Mouse (Mus musculus) thymus, postnatal 0 days (tissue): Measurements from ENCODE around the gene Ffar2. TPM values are rescaled to one million over a fixed set of nuclear protein-coding genes. Genes with fewer than 3 reads are reported as not detected.
"Not testable (repeated sequence)": the region's sequence is repeated elsewhere in the genome, so short reads cannot be mapped to it uniquely, and the experiment has no call there.

Experiments used
- DNase-seq: peaks from one replicate; pipeline ENCODE4 v3.0.0-alpha.2; 2015; ENCODE audit warnings: low spot score
- polyA plus RNA-seq: library from polyadenylated mRNA; unstranded; fragments of >200 nt; fragmentation: Nextera tagmentation; extraction: Ambion mirVana; gene quantifications from 2 replicates; pipeline ENCODE4 v1.2.1, GENCODE M21; 2015

Ffar2 gene
- polyA plus RNA-seq, result 0.95 and 1.5 TPM in 2 replicates

DNA sequence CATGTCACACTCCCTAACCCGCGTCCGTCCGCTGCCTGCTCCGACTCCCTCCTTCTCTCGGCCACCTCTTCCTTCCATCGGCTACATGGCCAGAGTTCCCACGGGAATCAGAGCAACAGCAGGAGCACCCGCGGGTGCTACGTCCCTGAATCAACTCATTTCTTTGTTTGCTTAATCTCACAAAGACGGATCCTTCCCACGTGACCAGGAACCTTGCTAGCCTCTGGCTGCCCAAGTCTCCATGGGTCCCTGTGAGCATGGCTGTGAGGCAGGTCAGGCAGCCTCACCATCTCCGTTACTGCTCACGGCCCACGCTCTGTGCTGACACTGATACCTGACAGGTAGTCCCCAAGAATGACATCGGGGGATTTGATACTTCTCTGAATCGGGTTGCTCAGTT, at the start of gene Ffar2:
Gene Ffar2 (minus strand): TSS at position 101 of the 400 bp plus-strand sequence.
- no peak for DNase-seq

GRCm38 (mm10) chr7:30873083-30873482, 49.5 kb upstream of the Ffar2 start:
- peak; percentile 30 for DNase-seq

DNA sequence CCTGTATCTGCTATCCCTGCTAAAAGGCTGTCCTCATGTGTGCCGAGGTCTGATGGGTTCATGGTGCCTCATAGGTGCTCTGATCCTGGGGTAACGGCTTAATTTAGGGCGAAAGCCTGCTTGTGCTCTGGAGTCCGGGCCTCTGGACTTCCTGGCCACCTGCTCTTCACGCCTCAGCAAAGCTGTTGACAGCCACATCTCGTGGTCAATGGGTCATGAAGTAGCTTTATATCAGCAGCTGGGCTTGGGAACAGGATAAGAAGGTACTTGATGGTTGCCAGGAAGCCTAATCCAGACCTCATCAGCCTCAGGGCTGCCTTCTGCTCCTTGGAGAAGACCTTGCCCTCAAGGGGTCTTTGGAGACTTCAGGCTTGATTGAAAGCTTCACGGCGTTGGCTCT, 39.8 kb upstream of the Ffar2 start:
- no peak for DNase-seq

DNA sequence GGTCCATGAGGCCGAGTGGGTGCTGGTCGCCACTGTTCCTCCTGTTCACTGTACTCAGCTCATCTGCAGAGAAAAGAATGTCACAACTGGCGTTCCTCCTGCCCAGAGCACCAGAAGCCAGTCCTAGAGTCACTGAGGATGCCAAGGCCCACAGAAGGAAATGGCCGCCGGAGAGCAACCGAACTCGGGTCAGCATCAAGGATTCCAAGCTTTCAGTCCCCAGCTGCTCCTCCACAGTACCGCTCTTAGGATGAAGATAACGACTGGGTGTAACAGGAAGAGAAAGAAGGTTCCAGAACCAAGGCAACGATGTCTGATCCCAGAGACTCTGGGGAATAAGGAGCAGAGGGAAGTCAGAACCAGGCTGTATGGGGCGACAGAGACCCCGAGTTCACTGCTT, 37.9 kb upstream of the Ffar2 start, which contains the start of gene Ffar1:
Gene Ffar1 (minus strand): TSS at position 101 of the 400 bp plus-strand sequence.
- no peak for DNase-seq

GRCm38 (mm10) chr7:30859635-30860402, 36.2 kb upstream of the Ffar2 start:
- DNase-seq, result peak; percentile 81

GRCm38 (mm10) chr7:30859290-30859634, 35.7 kb upstream of the Ffar2 start:
- peak; percentile 77 for DNase-seq

- no peak for DNase-seq
These were observed 34.2 kb upstream of the Ffar2 start for GRCm38 (mm10) chr7:30857746-30858145.

- DNase-seq, result no peak
These were observed 32.5 kb upstream of the Ffar2 start, which contains the start of gene Ffar3 for GRCm38 (mm10) chr7:30856078-30856477. Gene Ffar3, minus strand, starts transcription at chr7:30856178.

GRCm38 (mm10) chr7:30851421-30851820, 27.8 kb upstream of the Ffar2 start:
- DNase-seq, result no peak

GRCm38 (mm10) chr7:30847934-30848333, 24.4 kb upstream of the Ffar2 start:
- no peak for DNase-seq

DNA sequence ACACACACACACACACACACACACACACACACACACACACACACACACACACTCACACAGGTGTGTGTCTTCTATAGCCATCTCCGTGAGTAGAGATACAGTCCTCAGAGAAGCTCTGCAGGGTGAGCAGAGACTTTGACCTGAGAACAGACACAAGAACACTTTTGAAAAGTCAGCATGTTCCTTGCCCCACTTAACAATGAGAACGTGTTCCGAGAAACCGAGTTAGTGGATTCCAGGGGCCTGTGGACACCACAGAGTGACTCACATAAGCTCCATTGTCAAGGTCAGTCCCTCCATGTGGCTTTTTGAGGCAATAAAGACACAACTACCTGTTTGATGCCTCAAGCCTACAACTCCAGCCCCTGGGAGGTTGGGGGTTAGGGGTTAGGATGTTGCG, 23.8 kb upstream of the Ffar2 start:
- DNase-seq, result no peak

DNA sequence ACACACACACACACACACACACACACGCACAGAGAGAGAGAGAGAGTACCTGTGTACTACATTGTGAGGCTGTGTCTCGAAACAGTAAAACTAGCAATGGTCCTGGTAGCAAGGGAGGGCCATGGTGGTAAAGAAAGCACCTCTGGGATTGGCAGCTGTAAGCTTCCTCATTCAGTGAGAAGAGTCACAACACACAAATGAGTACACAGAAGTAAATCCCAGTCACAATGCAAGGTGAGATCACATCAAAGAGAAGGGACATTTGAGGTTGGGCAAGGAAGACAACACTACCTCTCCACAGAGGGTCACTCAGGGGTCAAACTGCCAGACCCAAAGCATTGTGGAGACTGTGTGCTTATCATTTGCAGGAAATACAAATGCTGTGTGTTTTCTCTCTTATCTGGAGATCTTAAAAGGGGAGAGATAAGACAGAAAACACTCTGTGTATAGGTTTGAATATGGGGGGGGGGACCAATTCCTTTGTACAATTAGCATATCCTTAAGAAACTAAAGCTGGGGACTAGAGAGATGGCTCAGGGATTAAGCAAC, 23.0 kb upstream of the Ffar2 start:
- no peak for DNase-seq

- DNase-seq, result no peak
These were observed 21.2 kb upstream of the Ffar2 start for GRCm38 (mm10) chr7:30844676-30845297.

- no peak for DNase-seq
These were observed 18.5 kb upstream of the Ffar2 start for GRCm38 (mm10) chr7:30842092-30842491.

DNA sequence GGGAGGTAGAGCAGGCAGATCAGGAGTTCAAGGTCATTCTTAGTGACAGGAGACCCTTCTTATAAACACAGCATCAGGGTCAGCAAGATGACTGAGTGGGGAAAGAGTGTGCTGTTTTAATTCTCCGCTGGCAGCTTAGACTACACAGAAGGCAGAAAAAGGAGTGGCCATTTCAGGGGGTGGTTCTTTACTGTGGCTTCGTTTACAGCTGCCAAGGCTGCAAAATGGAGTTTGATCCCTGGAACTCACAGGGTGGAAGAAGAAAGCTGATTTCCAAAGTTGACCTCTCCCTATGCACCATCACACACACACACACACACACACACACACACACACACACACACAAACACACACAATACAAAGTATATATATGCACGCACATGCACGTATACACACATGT, 17.8 kb upstream of the Ffar2 start:
- DNase-seq, result no peak

GRCm38 (mm10) chr7:30840306-30840705, 16.7 kb upstream of the Ffar2 start:
- DNase-seq, result no peak

- DNase-seq, result no peak
These were observed 13.7 kb upstream of the Ffar2 start for GRCm38 (mm10) chr7:30837277-30837676.

GRCm38 (mm10) chr7:30832684-30833083, 9.1 kb upstream of the Ffar2 start:
- DNase-seq, result not testable (repeated sequence)

DNA sequence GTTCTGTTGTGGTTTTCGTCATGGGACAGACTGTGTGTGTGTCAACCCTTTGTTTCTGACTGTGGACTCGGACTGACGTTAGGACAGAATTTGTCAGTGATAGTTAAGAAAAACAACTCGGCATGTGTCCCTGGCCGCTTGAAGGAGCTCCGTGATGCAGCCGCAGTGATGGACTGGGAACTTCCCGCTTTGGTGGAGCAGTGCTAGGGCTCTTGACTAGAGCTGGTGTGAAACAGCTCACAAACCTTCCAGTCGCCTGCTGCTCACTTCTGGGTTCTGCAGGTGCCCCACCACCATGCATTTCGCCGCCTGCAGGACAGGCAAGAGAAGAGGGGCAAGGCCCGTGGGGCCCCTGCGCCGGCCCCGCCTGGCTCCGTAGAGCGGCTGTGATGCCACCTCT, 8.7 kb upstream of the Ffar2 start:
- DNase-seq, result no peak

- no peak for DNase-seq
These were observed 5.9 kb upstream of the Ffar2 start for GRCm38 (mm10) chr7:30829428-30829827.

- not testable (repeated sequence) for DNase-seq
These were observed 5.3 kb upstream of the Ffar2 start for GRCm38 (mm10) chr7:30828871-30829270.

- DNase-seq, result no peak
These were observed 3.1 kb upstream of the Ffar2 start for GRCm38 (mm10) chr7:30826660-30827059.

DNA sequence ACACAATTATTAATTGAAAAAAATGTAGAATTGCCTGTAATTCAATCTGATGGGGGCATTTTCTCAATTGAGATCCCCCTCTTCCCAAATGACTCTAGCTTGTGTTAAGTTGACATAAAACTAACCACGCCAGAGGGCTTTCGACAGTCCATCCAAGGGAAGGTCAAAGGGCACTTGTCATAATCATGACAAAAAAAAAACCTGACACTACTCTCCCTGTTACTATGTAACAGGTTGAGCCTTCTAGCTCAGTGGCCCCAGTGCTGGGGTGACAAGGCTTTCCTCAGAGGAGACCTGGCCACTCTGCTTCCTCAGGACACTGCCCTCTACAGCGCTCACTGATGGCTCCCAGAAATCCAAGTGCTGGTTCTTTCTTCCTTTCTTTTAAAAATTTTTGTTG, 731 bp upstream of the Ffar2 start:
- DNase-seq, result no peak
